Mouse (Mus musculus) CD4-positive naive resting alpha-beta T cell, adult 76 days (primary cell): Measurements from ENCODE around the gene Tnni2. TPM values are rescaled to one million over a fixed set of nuclear protein-coding genes. Genes with fewer than 3 reads are reported as not detected.

Experiments
- total RNA-seq: library from RNA; stranded (reverse); gene quantifications from one replicate; pipeline ENCODE4 v1.2.4, GENCODE M21; 2023

The Tnni2 gene
- not detected for total RNA-seq

GRCm38 (mm10) chr7:142441585-142441984 lies at the start of gene Tnni2:
Gene Tnni2 (plus strand): TSS chr7:142441808.

DNA sequence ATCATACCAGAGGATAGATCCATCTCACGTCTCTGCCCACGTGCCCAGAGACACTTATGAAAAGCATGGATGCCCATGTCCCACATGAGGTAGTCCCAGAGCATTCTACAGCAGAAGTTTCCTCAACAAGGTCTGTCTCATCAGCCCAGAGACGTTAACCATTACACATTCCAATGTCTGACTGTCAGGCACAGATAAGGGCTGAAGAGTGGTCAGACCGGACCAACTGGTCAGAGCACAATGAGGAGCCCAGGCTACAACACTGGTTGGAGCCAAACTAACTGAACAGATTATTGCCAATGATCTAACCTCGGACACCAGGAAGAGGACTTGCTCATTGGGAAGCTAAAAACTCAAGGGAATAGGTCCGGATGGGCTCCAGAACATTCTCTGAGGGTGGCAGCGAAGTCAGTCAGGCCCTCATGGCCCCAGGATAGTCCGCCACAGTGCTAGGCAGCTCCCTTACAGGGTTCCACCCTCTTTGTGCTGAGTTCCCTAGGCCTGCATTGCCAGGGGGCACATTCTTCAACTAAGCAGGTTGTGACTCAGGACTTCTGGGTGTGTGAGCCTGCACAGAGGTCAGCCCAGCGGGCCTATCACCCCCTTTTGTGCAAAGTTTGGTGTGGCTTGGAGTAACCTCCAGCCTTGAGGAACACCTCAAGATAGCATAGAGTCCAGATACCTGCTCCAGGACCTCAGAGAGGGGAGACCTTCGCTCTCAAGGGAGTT lies 7.3 kb upstream of the Tnni2 start, which contains the start of gene Syt8:
TSS of gene Syt8 (plus strand) at position 714 of the 729 bp plus-strand sequence.

GRCm38 (mm10) chr7:142460636-142461077 lies 19.0 kb downstream of the Tnni2 start, which contains the start of gene Lsp1:
Gene Lsp1 (plus strand): TSS chr7:142460809.

Other genes with a start within 250 kb of the Tnni2 start
- gene Krtap5-3, start 240.4 kb upstream of the Tnni2 start, total RNA-seq: not detected
- not detected for gene Gm7579, start 229.9 kb upstream of the Tnni2 start, total RNA-seq
- not detected for gene Krtap5-5, start 211.8 kb upstream of the Tnni2 start, total RNA-seq
- not detected for gene Gm40460, start 200.7 kb upstream of the Tnni2 start, total RNA-seq
- gene Gm2431, start 183.5 kb upstream of the Tnni2 start, total RNA-seq: not detected
- gene Gm4559, start 167.4 kb upstream of the Tnni2 start, total RNA-seq: not detected
- gene Krtap5-1, start 144.7 kb upstream of the Tnni2 start, total RNA-seq: not detected
- gene Krtap5-4, start 138.3 kb upstream of the Tnni2 start, total RNA-seq: not detected
- 4.6 TPM for gene Ifitm10, start 68.1 kb upstream of the Tnni2 start, total RNA-seq
- gene Gm49369, start 59.1 kb upstream of the Tnni2 start, total RNA-seq: 3.8 TPM
- 184 TPM for gene Ctsd, start 53.8 kb upstream of the Tnni2 start, total RNA-seq
- not detected for gene Syt8, start 7.0 kb upstream of the Tnni2 start, total RNA-seq
- 467 TPM for gene Lsp1, start 19.0 kb downstream of the Tnni2 start, total RNA-seq
- gene Tnnt3, start 57.0 kb downstream of the Tnni2 start, total RNA-seq: 20.3 TPM
- 21.4 TPM for gene Mrpl23, start 90.9 kb downstream of the Tnni2 start, total RNA-seq
- gene Igf2, start 225.0 kb downstream of the Tnni2 start, total RNA-seq: 0.79 TPM
- gene Gm49394, start 228.1 kb downstream of the Tnni2 start, total RNA-seq: not detected